Mouse (Mus musculus) embryo, embryonic 10 days (tissue): Measurements from ENCODE around the gene Morn1.
A peak's percentile ranks its signal among the peaks of the same experiment; 100 is the strongest.
"Not testable (repeated sequence)": the region's sequence is repeated elsewhere in the genome, so short reads cannot be mapped to it uniquely, and the experiment has no call there.

Experiments
- DNase-seq: peaks from one replicate; pipeline ENCODE4 v3.0.0-alpha.2; 2015; ENCODE audit warnings: low spot score

Gene Morn1

GRCm38 (mm10) chr4:155078808-155079207 is 7.6 kb upstream of the Morn1 start:
- DNase-seq: not testable (repeated sequence)

GRCm38 (mm10) chr4:155079666-155080065 is 6.7 kb upstream of the Morn1 start:
- no peak for DNase-seq

DNA sequence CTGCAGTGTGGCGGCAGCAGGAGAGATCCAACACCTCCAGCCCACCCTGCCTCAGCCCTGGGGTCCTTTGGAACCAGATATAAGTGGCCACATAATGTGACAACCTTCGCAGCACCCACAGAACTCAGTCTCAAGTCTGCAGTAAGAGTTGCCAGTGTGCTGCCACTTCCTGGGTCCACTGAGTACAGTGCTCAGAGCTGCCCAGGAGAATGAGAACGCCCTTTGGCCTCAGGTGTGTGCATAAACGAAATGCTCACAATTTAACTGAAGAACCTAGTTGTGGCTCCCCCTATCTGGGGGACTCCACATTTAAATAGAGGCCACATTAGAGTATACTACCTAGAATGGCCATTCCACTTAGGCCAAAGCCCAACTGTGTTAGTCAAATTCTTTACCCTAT is 2.8 kb upstream of the Morn1 start:
- DNase-seq: no peak

- no peak for DNase-seq
Measured at GRCm38 (mm10) chr4:155084351-155084750, 2.0 kb upstream of the Morn1 start.

GRCm38 (mm10) chr4:155085206-155086107 is 920 bp upstream of the Morn1 start:
- peak; percentile 31 for DNase-seq

DNA sequence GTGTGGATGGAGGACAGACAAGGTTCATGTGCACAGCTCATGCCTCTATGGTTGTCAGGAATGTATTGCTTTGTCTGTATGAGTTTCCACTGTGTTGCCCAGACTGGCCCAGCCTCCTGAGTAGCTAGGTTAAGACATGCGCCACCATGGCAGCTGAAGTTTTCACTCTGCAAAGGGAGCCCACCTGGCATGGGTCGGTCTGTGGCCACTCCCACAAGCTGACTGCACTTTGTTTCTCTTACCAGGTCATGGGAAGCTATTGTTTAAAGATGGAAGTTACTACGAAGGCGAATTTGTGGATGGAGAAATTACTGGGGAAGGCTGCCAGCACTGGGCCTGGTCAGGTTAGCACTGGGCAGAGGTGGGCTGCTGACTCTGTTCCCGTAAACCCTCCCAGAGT is 2.9 kb downstream of the Morn1 start:
- no peak for DNase-seq

DNA sequence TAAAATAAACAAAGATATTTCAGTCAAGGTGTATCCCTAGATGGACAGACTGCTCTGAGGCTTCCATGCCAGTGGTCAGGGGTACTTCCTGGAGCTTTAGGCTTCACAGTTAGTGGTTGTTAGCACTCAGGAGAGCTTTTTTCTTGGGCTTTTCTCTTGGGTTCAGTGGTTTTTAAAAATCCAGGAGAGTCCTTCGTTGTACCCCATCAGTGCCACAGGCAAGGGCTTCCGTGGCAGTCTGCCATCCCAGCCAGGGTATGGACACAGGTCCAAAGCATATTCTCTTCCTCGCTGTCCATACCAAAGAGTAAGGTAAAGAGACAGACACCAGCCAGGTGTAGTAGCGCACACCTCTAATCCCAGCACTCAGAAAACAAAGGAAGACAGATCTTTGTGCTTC is 3.8 kb downstream of the Morn1 start:
- no peak for DNase-seq

- DNase-seq: no peak
Measured at GRCm38 (mm10) chr4:155090688-155091449, 4.5 kb downstream of the Morn1 start.

- DNase-seq: no peak
Measured at GRCm38 (mm10) chr4:155092718-155093430, 6.5 kb downstream of the Morn1 start.

DNA sequence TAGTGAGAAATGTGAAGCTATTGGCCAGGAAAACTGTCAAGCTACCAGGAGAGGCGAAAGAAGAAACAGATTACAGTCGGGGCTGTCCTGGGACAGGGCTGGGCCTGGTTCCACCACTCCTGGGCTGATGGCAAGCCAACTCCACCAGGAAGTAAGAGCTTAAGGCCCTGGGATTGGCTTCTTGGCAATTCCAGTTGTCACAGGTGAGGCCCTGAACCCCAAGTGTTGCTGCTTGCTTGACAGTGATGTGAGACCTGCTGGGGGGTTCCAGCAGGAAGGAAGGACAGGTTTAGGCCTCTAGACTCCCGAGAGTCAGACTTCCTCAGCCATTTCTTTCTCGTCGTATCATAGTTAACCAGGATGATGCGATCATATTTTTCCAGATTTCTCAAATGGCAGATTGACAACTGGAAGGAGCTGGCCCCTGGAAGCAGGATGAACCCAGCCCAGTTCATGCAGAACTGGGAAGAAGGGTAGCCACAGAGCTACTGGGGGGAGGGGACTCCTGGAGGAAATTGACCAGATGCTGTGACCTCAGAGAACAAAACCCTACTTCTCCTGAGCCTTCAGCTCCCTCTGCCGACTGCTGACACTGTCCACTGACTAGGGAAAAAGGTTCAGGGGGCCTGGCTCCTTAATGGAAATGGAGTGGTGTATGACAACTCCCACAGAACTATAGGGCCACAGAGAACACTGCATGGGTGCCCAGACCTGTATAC is 7.2 kb downstream of the Morn1 start:
- DNase-seq: no peak

- DNase-seq: peak; percentile 64
Measured at GRCm38 (mm10) chr4:155094565-155094964, 8.2 kb downstream of the Morn1 start.

DNA sequence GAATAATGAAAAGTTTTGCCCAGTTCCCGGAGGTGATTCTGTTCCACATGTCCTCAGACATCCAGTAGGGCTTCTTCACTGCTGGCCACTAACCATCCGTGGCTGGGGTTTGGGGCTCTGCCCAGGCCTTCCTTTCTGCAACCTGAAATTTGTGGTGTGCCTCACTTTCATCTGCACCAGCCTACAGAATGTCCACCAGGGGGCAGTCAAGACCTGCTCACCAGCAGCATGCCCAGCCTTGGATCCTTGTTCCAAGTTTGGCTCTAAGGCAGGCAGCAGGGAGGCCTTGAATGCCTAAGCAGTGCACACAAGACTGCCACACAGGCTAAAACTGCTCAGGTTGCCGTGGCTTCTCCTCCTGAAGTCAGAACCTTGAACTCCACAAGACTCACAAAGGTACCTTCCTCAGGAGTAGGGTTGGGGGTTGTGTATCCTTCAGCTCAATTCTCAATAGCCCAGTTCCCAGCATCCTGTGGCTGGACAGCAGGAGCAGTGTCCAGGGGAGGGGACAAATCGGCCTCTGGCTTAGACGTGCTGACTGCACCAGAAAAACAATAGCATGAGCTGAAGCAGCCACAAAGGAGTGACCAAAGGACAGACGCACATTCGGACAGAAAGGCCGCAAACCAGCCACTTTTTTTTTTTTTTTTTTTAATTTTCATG is 9.0 kb downstream of the Morn1 start:
- peak; percentile 95 for DNase-seq

- no peak for DNase-seq
Measured at GRCm38 (mm10) chr4:155095967-155096366, 9.6 kb downstream of the Morn1 start.

DNA sequence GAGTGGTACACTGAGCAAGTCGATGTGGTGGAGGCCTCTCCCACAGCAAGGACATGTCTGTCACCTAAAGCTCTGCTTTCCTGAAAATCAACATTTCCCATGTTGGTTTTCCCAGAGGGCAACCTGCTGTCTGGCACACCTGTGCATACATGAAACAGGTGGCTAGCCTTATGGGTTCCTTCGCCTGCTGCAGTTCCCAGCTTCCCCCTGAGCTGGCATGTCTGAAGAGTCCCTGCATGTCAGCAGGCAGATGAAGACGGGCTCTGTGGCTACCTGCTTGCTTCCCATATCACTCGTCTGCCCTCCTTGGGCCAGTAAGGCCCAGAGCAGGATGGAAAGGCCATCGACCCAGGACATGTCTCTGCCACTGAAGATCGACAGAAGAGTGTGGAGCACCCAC is 11.1 kb downstream of the Morn1 start:
- DNase-seq: no peak

- DNase-seq: no peak
Measured at GRCm38 (mm10) chr4:155098572-155098971, 12.2 kb downstream of the Morn1 start.

DNA sequence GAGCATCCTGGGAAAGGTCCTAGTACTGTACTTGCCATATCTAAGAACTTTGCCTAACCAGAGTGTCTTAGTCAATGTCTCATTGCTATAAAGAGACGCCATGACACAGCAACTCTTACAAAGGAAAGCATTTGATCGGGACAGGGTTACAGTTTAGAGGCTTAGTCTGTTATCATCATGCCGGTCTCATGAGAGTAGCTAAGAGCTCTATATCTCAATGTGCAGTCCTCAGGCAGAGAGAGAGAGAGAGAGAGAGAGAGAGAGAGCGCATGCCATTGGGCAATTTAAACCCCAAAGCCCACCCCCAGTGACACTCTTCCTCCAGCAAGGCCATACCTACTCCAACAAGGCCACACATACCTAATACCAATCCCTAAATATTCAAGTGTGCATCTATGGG is 21.5 kb downstream of the Morn1 start:
- no peak for DNase-seq

- no peak for DNase-seq
Measured at GRCm38 (mm10) chr4:155109471-155109870, 23.1 kb downstream of the Morn1 start.

GRCm38 (mm10) chr4:155113766-155114410 is 27.5 kb downstream of the Morn1 start:
- no peak for DNase-seq

- DNase-seq: no peak
Measured at GRCm38 (mm10) chr4:155116607-155117006, 30.2 kb downstream of the Morn1 start.

- DNase-seq: no peak
Measured at GRCm38 (mm10) chr4:155117396-155117978, 31.1 kb downstream of the Morn1 start.
